33 mouse cellular contexts compared by ENCODE assay signal in genomic region chr14:51826625-51827024, GRCm38 (mm10). TPM values are rescaled to one million over a fixed set of nuclear protein-coding genes. Genes with fewer than 3 reads are reported as not detected.
"Had no signal": no experiment of that assay in that cellular context is flagged by ENCODE, and none has a peak within 500 bp of the region (broad histone marks: within the 10 kb centered on the region; RNA-seq: fewer than 3 reads in every experiment).

No protein-coding gene starts in this region.

- ATAC-seq: midbrain, embryonic 13.5 days; midbrain, embryonic 16.5 days had no signal

- DNase-seq: kidney, postnatal 25 days; layer of hippocampus, adult 9-11 months; liver, embryonic 13.5 days; lung, adult 2 months; lung, postnatal 14 days; retina, postnatal 1 day; right cerebral cortex, postnatal 25 days; spleen, adult 18-20 months; thymus, adult 2 months; thymus, postnatal 14 days; thymus, postnatal 4 days had no signal

RNA-seq across cellular contexts. Expression of gene AY358078, which starts 26.8 kb away (rescaled TPM):
- total RNA-seq: layer of hippocampus, adult 2 months; layer of hippocampus, postnatal 25 days; left cerebral cortex, adult 18-20 months; left cerebral cortex, postnatal 25 days; liver, adult 2 months; monocyte, adult 5-6 weeks; neutrophil, adult 5-6 weeks had no signal
- polyA plus RNA-seq: kidney, embryonic 14.5 days; kidney, postnatal 0 days; large intestine, adult 2 months; limb, embryonic 10.5 days; limb, embryonic 13.5 days; liver, adult 2 months; liver, embryonic 13.5 days; liver, embryonic 16.5 days; lung, adult 2 months; lung, embryonic 16.5 days; macrophage; midbrain, embryonic 10.5 days; midbrain, embryonic 13.5 days; midbrain, embryonic 16.5 days; myocyte; neural tube, embryonic 13.5 days; stomach, embryonic 14.5 days; stomach, postnatal 0 days; thymus, adult 2 months had no signal

RNA-seq across cellular contexts. Expression of gene Ear6, which starts 26.9 kb away (rescaled TPM):
- total RNA-seq: layer of hippocampus, adult 2 months; layer of hippocampus, postnatal 25 days; left cerebral cortex, adult 18-20 months; left cerebral cortex, postnatal 25 days; liver, adult 2 months; neutrophil, adult 5-6 weeks had no signal
- polyA plus RNA-seq: kidney, embryonic 14.5 days; kidney, postnatal 0 days; large intestine, adult 2 months; limb, embryonic 10.5 days; liver, adult 2 months; lung, embryonic 16.5 days; midbrain, embryonic 10.5 days; midbrain, embryonic 13.5 days; midbrain, embryonic 16.5 days; myocyte; neural tube, embryonic 13.5 days; stomach, embryonic 14.5 days; stomach, postnatal 0 days had no signal

RNA-seq across cellular contexts. Expression of gene Ang4, which starts 53.2 kb away (rescaled TPM):
- total RNA-seq: layer of hippocampus, adult 2 months; layer of hippocampus, postnatal 25 days; left cerebral cortex, adult 18-20 months; left cerebral cortex, postnatal 25 days; liver, adult 2 months; monocyte, adult 5-6 weeks; neutrophil, adult 5-6 weeks had no signal
- polyA plus RNA-seq: kidney, embryonic 14.5 days; limb, embryonic 10.5 days; limb, embryonic 13.5 days; liver, adult 2 months; liver, embryonic 13.5 days; liver, embryonic 16.5 days; lung, adult 2 months; lung, embryonic 16.5 days; macrophage; midbrain, embryonic 10.5 days; midbrain, embryonic 13.5 days; midbrain, embryonic 16.5 days; myocyte; neural tube, embryonic 13.5 days; stomach, embryonic 14.5 days; stomach, postnatal 0 days had no signal
